In the genomic region with DNA sequence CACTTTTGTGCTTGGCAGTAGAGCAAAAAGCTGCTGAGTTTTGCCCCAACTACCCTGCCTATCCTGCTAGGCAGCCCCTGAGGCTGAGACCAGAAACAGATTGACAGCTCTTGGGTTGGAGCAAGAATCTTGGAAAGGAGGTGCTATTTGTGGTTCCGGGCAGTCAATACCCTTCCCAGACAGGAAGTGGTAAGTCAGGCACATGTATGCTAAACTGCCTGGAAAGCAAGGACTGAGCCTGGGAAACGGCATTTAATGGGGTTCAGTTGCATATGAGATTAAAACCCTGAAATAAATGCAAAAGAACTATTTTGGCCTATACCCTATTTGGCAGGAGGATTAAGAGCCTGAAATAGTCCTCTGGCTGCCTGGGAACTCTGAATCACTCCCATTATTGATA, we compare ENCODE assay signal across 11 mouse cellular contexts.
A peak's percentile ranks its signal among the peaks of the same experiment; 100 is the strongest.
DNase-seq lines count a peak whose midpoint lies in the region; ATAC-seq and TF ChIP-seq lines count a peak whose summit lies in the region.
"Had no signal": no experiment of that assay in that cellular context is flagged by ENCODE, and none has a peak within 500 bp of the region (broad histone marks: within the 10 kb centered on the region; RNA-seq: fewer than 3 reads in every experiment).

No protein-coding gene starts in this region.

- no peaks in the 10 kb centered on the region for H3K36me3 ChIP-seq in heart, adult 2 months (ENCODE audit: control insufficient read depth, insufficient read depth, low read length)
- H3K36me3 ChIP-seq in heart, embryonic 11.5 days (ENCODE audit: control insufficient read depth, insufficient read depth, low read length): no peaks in the 10 kb centered on the region
- H3K36me3 ChIP-seq in lung, embryonic 16.5 days (ENCODE audit: control insufficient read depth, insufficient read depth, low read length): no peaks in the 10 kb centered on the region
- H3K36me3 ChIP-seq: liver, embryonic 13.5 days; midbrain, embryonic 10.5 days had no signal

- H3K4me1 ChIP-seq in heart, adult 2 months (ENCODE audit: control insufficient read depth, insufficient read depth, low read length): peaks cover 3% of the 10 kb centered on the region
- 0 out of 2 replicates have a peak, but pooled peaks cover 3% of the 10 kb centered on the region for H3K4me1 ChIP-seq in heart, embryonic 11.5 days (ENCODE audit: control insufficient read depth, insufficient read depth, low read length)
- H3K4me1 ChIP-seq in lung, embryonic 16.5 days (replicated peaks; ENCODE audit: control insufficient read depth, insufficient read depth, low read length): peaks cover 3% of the 10 kb centered on the region; the same call in 1 of the 2 replicates
- H3K4me1 ChIP-seq in olfactory bulb, adult 2 months (ENCODE audit: control insufficient read depth, insufficient read depth, low read length): 0 out of 2 replicates have a peak, but pooled peaks cover 2% of the 10 kb centered on the region
- H3K4me1 ChIP-seq: liver, embryonic 13.5 days; midbrain, embryonic 10.5 days had no signal

- no peak overlapping the region for H3K4me3 ChIP-seq in heart, adult 2 months
- no peak overlapping the region for H3K4me3 ChIP-seq in heart, embryonic 11.5 days (ENCODE audit: low read depth, low read length)
- no peak overlapping the region for H3K4me3 ChIP-seq in lung, embryonic 16.5 days (ENCODE audit: low read length)
- H3K4me3 ChIP-seq in olfactory bulb, adult 2 months (ENCODE audit: insufficient read depth, low read depth, low read length): no peak overlapping the region
- H3K4me3 ChIP-seq: left cerebral cortex, adult 2 months; liver, embryonic 13.5 days; midbrain, embryonic 10.5 days had no signal

- H3K79me2 ChIP-seq in heart, adult 2 months (replicated peaks; ENCODE audit: control insufficient read depth, insufficient read depth, low read length): no peaks in the 10 kb centered on the region

- peaks cover 3% of the 10 kb centered on the region for H3K9me3 ChIP-seq in heart, embryonic 11.5 days (replicated peaks; ENCODE audit: control insufficient read depth, low read length)
- H3K9me3 ChIP-seq in lung, embryonic 16.5 days (ENCODE audit: control insufficient read depth, low read length): no peaks in the 10 kb centered on the region
- H3K9me3 ChIP-seq: liver, embryonic 13.5 days; midbrain, embryonic 10.5 days had no signal

- H3K9ac ChIP-seq in heart, adult 2 months (ENCODE audit: low read depth, low read length): no peak overlapping the region
- no peak overlapping the region for H3K9ac ChIP-seq in heart, embryonic 11.5 days (ENCODE audit: low read depth, low read length)
- H3K9ac ChIP-seq in lung, embryonic 16.5 days (ENCODE audit: low read length): no peak overlapping the region
- H3K9ac ChIP-seq: liver, embryonic 13.5 days had no signal

- peak in 1 of 2 experiments; percentile 10 for DNase-seq in heart, adult 2 months
- DNase-seq in lung, postnatal 10 days: no peak
- DNase-seq in fibroblast of lung, adult 2 months (ENCODE audit: low read depth): peak; percentile 92
- DNase-seq in c-Kit-positive CD71-positive TER-119-positive erythroid progenitor cells, embryonic 14.5 days (ENCODE audit: low spot score): no peak
- DNase-seq: kidney, postnatal 36 days; liver, embryonic 13.5 days had no signal

- H3K4me2 ChIP-seq in heart, embryonic 11.5 days: no peak overlapping the region
- H3K4me2 ChIP-seq in lung, embryonic 16.5 days (ENCODE audit: low read depth, low read length): no peak overlapping the region
- H3K4me2 ChIP-seq: liver, embryonic 13.5 days had no signal

- intact Hi-C loops in heart, adult 2 months (cut with DNase I): loop anchor here (5.0 to 10.0 kb wide), 4 partner anchors 468 to 1335 kb away; no protein-coding TSS in a partner anchor

- peak overlapping the region; percentile 43 for H3K27ac ChIP-seq in heart, adult 2 months
- H3K27ac ChIP-seq in heart, embryonic 11.5 days (ENCODE audit: low read depth, low read length): no peak overlapping the region
- H3K27ac ChIP-seq in lung, embryonic 16.5 days (ENCODE audit: low read length): peak overlapping the region; percentile 55; the same call in 1 of the 2 replicates
- 0 out of 2 replicates have a peak overlapping the region, but pooled peaks have one; percentile 10 for H3K27ac ChIP-seq in olfactory bulb, adult 2 months (ENCODE audit: insufficient read depth, low read depth, low read length)
- H3K27ac ChIP-seq: left cerebral cortex, adult 2 months; liver, embryonic 13.5 days; midbrain, embryonic 10.5 days had no signal

- TF ChIP-seq POLR2A in heart, adult 2 months (IDR thresholded peaks at IDR 0.05; ENCODE audit: insufficient read depth, low read depth, low read length): no peak
- TF ChIP-seq POLR2A in olfactory bulb, adult 2 months (IDR thresholded peaks at IDR 0.05; ENCODE audit: insufficient read depth, low read depth, low read length): no peak

- no peaks in the 10 kb centered on the region for H3K27me3 ChIP-seq in heart, adult 2 months (ENCODE audit: control insufficient read depth, insufficient read depth, low read length)
- H3K27me3 ChIP-seq in heart, embryonic 11.5 days (ENCODE audit: control insufficient read depth, insufficient read depth, low read length): no peaks in the 10 kb centered on the region
- H3K27me3 ChIP-seq in lung, embryonic 16.5 days (ENCODE audit: control insufficient read depth, insufficient read depth, low read depth, low read length): no peaks in the 10 kb centered on the region
- H3K27me3 ChIP-seq: liver, embryonic 13.5 days had no signal

- TF ChIP-seq CTCF in heart, adult 2 months (IDR thresholded peaks at IDR 0.05): no peak
- TF ChIP-seq CTCF in olfactory bulb, adult 2 months (IDR thresholded peaks at IDR 0.05; ENCODE audit: insufficient read depth, low read depth, low read length): no peak

- WGBS in heart, adult 2 months: 13% methylated on average over 2 of the region's 2 CpGs
- 52% methylated on average over 2 of the region's 2 CpGs for WGBS in heart, embryonic 11.5 days (ENCODE audit: insufficient replicate concordance)
- 42% methylated on average over 2 of the region's 2 CpGs for WGBS in lung, embryonic 16.5 days
- WGBS in olfactory bulb, adult 2 months: 29% methylated on average over 2 of the region's 2 CpGs

- no peak for ATAC-seq in heart, embryonic 11.5 days (replicated peaks; ENCODE audit: insufficient number of reproducible peaks, low FRiP score, low TSS enrichment)
- ATAC-seq in lung, embryonic 16.5 days (ENCODE audit: low read depth): no peak

- no peak for TF ChIP-seq EP300 in heart, adult 2 months (IDR thresholded peaks at IDR 0.05; ENCODE audit: insufficient read depth, low read depth, low read length)
